ENCODE assay signal across 13 mouse cellular contexts in genomic region chr1:133856133-133856541, GRCm38 (mm10). TPM values are rescaled to one million over a fixed set of nuclear protein-coding genes. Genes with fewer than 3 reads are reported as not detected.
DNase-seq lines count a peak whose midpoint lies in the region; ATAC-seq lines count a peak whose summit lies in the region.
"Had no signal": no experiment of that assay in that cellular context is flagged by ENCODE, and none has a peak within 500 bp of the region (broad histone marks: within the 10 kb centered on the region; RNA-seq: fewer than 3 reads in every experiment).

No protein-coding gene starts in this region.

- ATAC-seq in forebrain, embryonic 14.5 days, result 0 out of 2 replicates have a peak, but pooled peaks have one; percentile 21
- no peak for ATAC-seq in forebrain, embryonic 12.5 days (ENCODE audit: low FRiP score)
- no peak for ATAC-seq in midbrain, embryonic 16.5 days
- ATAC-seq in midbrain, embryonic 15.5 days (replicated peaks), result 0 out of 2 replicates have a peak, but pooled peaks have one; percentile 10
- ATAC-seq: intestine, postnatal 0 days had no signal

- WGBS in forebrain, embryonic 14.5 days, result 23% methylated on average over 11 of the region's 11 CpGs
- WGBS in forebrain, embryonic 12.5 days, result 21% methylated on average over 11 of the region's 11 CpGs
- 11% methylated on average over 11 of the region's 11 CpGs for WGBS in midbrain, embryonic 10.5 days
- 12% methylated on average over 11 of the region's 11 CpGs for WGBS in midbrain, embryonic 16.5 days
- WGBS in midbrain, embryonic 15.5 days, result 12% methylated on average over 11 of the region's 11 CpGs

- H3K4me2 ChIP-seq in forebrain, embryonic 14.5 days (ENCODE audit: low read length), result no peak overlapping the region
- H3K4me2 ChIP-seq in forebrain, embryonic 12.5 days, result no peak overlapping the region
- no peak overlapping the region for H3K4me2 ChIP-seq in midbrain, embryonic 16.5 days (ENCODE audit: low read length)
- no peak overlapping the region for H3K4me2 ChIP-seq in midbrain, embryonic 15.5 days

- peaks cover 25% of the 10 kb centered on the region for H3K4me1 ChIP-seq in forebrain, embryonic 14.5 days (ENCODE audit: control insufficient read depth, insufficient read depth, low read length)
- peaks cover 39% of the 10 kb centered on the region for H3K4me1 ChIP-seq in forebrain, embryonic 12.5 days
- peaks cover 59% of the 10 kb centered on the region for H3K4me1 ChIP-seq in midbrain, embryonic 10.5 days
- H3K4me1 ChIP-seq in midbrain, embryonic 16.5 days (ENCODE audit: control insufficient read depth, insufficient read depth, low read length), result peaks cover 30% of the 10 kb centered on the region
- peaks cover 30% of the 10 kb centered on the region for H3K4me1 ChIP-seq in midbrain, embryonic 15.5 days

- no peaks in the 10 kb centered on the region for H3K9me3 ChIP-seq in forebrain, embryonic 14.5 days (replicated peaks; ENCODE audit: control insufficient read depth, low read length)
- H3K9me3 ChIP-seq in forebrain, embryonic 12.5 days, result no peaks in the 10 kb centered on the region
- H3K9me3 ChIP-seq in midbrain, embryonic 10.5 days (replicated peaks), result no peaks in the 10 kb centered on the region
- no peaks in the 10 kb centered on the region for H3K9me3 ChIP-seq in midbrain, embryonic 16.5 days (replicated peaks; ENCODE audit: control insufficient read depth, low read length, poor library complexity, severe bottlenecking)
- H3K9me3 ChIP-seq in midbrain, embryonic 15.5 days, result no peaks in the 10 kb centered on the region

- H3K9ac ChIP-seq in forebrain, embryonic 14.5 days (ENCODE audit: low read length), result no peak overlapping the region
- no peak overlapping the region for H3K9ac ChIP-seq in forebrain, embryonic 12.5 days
- H3K9ac ChIP-seq in midbrain, embryonic 16.5 days (ENCODE audit: low read depth, low read length), result no peak overlapping the region
- no peak overlapping the region for H3K9ac ChIP-seq in midbrain, embryonic 15.5 days

- H3K27me3 ChIP-seq in forebrain, embryonic 14.5 days (replicated peaks; ENCODE audit: control insufficient read depth, insufficient read depth, low read length), result no peaks in the 10 kb centered on the region
- peaks cover 42% of the 10 kb centered on the region for H3K27me3 ChIP-seq in forebrain, embryonic 12.5 days
- H3K27me3 ChIP-seq in midbrain, embryonic 10.5 days (ENCODE audit: low read depth, poor library complexity, severe bottlenecking), result peaks cover 66% of the 10 kb centered on the region
- no peaks in the 10 kb centered on the region for H3K27me3 ChIP-seq in midbrain, embryonic 16.5 days (ENCODE audit: control insufficient read depth, insufficient read depth, low read depth, low read length)
- H3K27me3 ChIP-seq in midbrain, embryonic 15.5 days (replicated peaks), result peaks cover 5% of the 10 kb centered on the region; the same call in 1 of the 2 replicates

- no peak for DNase-seq in forebrain, embryonic 14.5 days (ENCODE audit: low spot score)
- no peak for DNase-seq in midbrain, embryonic 10.5 days (ENCODE audit: low spot score)
- peak; percentile 16 for DNase-seq in ZHBTc4 (ENCODE audit: low read depth, low spot score)
- DNase-seq in embryo, embryonic 9.5 days (ENCODE audit: extremely low spot score), result no peak
- DNase-seq in layer of hippocampus, postnatal 25 days (ENCODE audit: extremely low spot score in 1 of 2, low spot score in 1 of 2), result no peak
- DNase-seq: cerebellum, adult 18-20 months; gastrocnemius, postnatal 25 days; heart, postnatal 10 days; liver had no signal

- H3K27ac ChIP-seq in forebrain, embryonic 14.5 days (ENCODE audit: low read depth, low read length), result no peak overlapping the region
- no peak overlapping the region for H3K27ac ChIP-seq in forebrain, embryonic 12.5 days
- peak overlapping the region; percentile 35; the same call in 1 of the 2 replicates for H3K27ac ChIP-seq in midbrain, embryonic 10.5 days (replicated peaks)
- no peak overlapping the region for H3K27ac ChIP-seq in midbrain, embryonic 16.5 days (ENCODE audit: low read length)
- H3K27ac ChIP-seq in midbrain, embryonic 15.5 days, result no peak overlapping the region

- H3K4me3 ChIP-seq in forebrain, embryonic 14.5 days (ENCODE audit: low read depth, low read length), result no peak overlapping the region
- no peak overlapping the region for H3K4me3 ChIP-seq in forebrain, embryonic 12.5 days (replicated peaks)
- no peak overlapping the region for H3K4me3 ChIP-seq in midbrain, embryonic 10.5 days
- H3K4me3 ChIP-seq in midbrain, embryonic 16.5 days (ENCODE audit: low read depth, low read length), result no peak overlapping the region
- no peak overlapping the region for H3K4me3 ChIP-seq in midbrain, embryonic 15.5 days

- no peaks in the 10 kb centered on the region for H3K36me3 ChIP-seq in forebrain, embryonic 14.5 days (ENCODE audit: control insufficient read depth, insufficient read depth, low read length)
- no peaks in the 10 kb centered on the region for H3K36me3 ChIP-seq in forebrain, embryonic 12.5 days (replicated peaks)
- no peaks in the 10 kb centered on the region for H3K36me3 ChIP-seq in midbrain, embryonic 10.5 days
- no peaks in the 10 kb centered on the region for H3K36me3 ChIP-seq in midbrain, embryonic 16.5 days (ENCODE audit: control insufficient read depth, insufficient read depth, low read length)
- H3K36me3 ChIP-seq in midbrain, embryonic 15.5 days (replicated peaks), result no peaks in the 10 kb centered on the region

RNA-seq across cellular contexts. Expression of gene Optc, which starts 51.7 kb away (rescaled TPM):
- polyA plus RNA-seq in forebrain, embryonic 14.5 days (2014; fragmentation: Nextera tagmentation; extraction: Ambion mirVana), result 2.4 and 3.4 TPM in 2 replicates
- 2.6 and 3.2 TPM in 2 replicates for polyA plus RNA-seq in forebrain, embryonic 12.5 days (2016; fragmentation: Nextera tagmentation; extraction: Ambion mirVana)
- polyA plus RNA-seq in midbrain, embryonic 10.5 days (2016; fragmentation: Nextera tagmentation; extraction: Ambion mirVana), result 0.86 and 1.7 TPM in 2 replicates
- polyA plus RNA-seq in midbrain, embryonic 16.5 days (2015; fragmentation: Nextera tagmentation; extraction: Ambion mirVana), result 2.3 and 3.7 TPM in 2 replicates
- polyA plus RNA-seq in midbrain, embryonic 15.5 days (2015; fragmentation: Nextera tagmentation; extraction: Ambion mirVana), result 2.8 and 3.7 TPM in 2 replicates
- total RNA-seq in layer of hippocampus, postnatal 25 days (2021), result under 1 TPM in 1 of 2 experiments, not detected in 1; 0.49 TPM

RNA-seq across cellular contexts. Expression of gene Atp2b4, which starts 55.3 kb away (rescaled TPM):
- 10.2 and 14.1 TPM in 2 replicates for polyA plus RNA-seq in forebrain, embryonic 14.5 days (2014; fragmentation: Nextera tagmentation; extraction: Ambion mirVana)
- polyA plus RNA-seq in forebrain, embryonic 12.5 days (2016; fragmentation: Nextera tagmentation; extraction: Ambion mirVana), result 8.5 and 9.2 TPM in 2 replicates
- polyA plus RNA-seq in midbrain, embryonic 10.5 days (2016; fragmentation: Nextera tagmentation; extraction: Ambion mirVana), result 3.0 and 5.7 TPM in 2 replicates
- polyA plus RNA-seq in midbrain, embryonic 16.5 days (2015; fragmentation: Nextera tagmentation; extraction: Ambion mirVana), result 11.8 and 13.4 TPM in 2 replicates
- polyA plus RNA-seq in midbrain, embryonic 15.5 days (2015; fragmentation: Nextera tagmentation; extraction: Ambion mirVana), result 11.3 and 11.6 TPM in 2 replicates
- 10 to 100 TPM; 67.6 to 79.3 TPM for total RNA-seq in layer of hippocampus, postnatal 25 days (2021)

Comparison
In these comparisons a context has a peak if more than half of its experiments do, and no peak if none do; other contexts are left out.
1. ATAC-seq: peak in forebrain, embryonic 14.5 days (single experiment) and midbrain, embryonic 15.5 days (single experiment); none in forebrain, embryonic 12.5 days (single experiment) and midbrain, embryonic 16.5 days (single experiment).